Mouse (Mus musculus): ENCODE data around the gene Emcn.

GRCm38 (mm10) chr3:137351882-137352281, 11.0 kb downstream of the Emcn start:
- TF ChIP-seq POLR2A (IDR thresholded peaks at IDR 0.05; ENCODE audit: borderline replicate concordance, extremely low read depth, low read depth, low read length) (no peak), CTCF (IDR thresholded peaks at IDR 0.05; ENCODE audit: insufficient read depth, low read length) (no peak)

All from lung, adult 2 months (tissue).